Mouse (Mus musculus) T-helper 17 cell (primary cell): ENCODE results near the gene Sgms1.
"Not testable (repeated sequence)": the region's sequence is repeated elsewhere in the genome, so short reads cannot be mapped to it uniquely, and the experiment has no call there.

Experiments used
- in situ Hi-C, 2 experiments: fragments of 300-600 bp; cut with MboI, MseI; formaldehyde crosslinking; loops; 1 replicate in 1 of 2; 2 replicates in 1 of 2; pipeline ENCODE4 v1.15.1; 2025; ENCODE audit warnings: high pct_unique_total_duplicates in 2 of 2

Sgms1 gene

GRCm38 (mm10) chr19:32119666-32120065 is 269.8 kb downstream of the Sgms1 start:
- in situ Hi-C loops, result loop anchor here in 1 of 2 experiments (10.0 kb wide), 1 partner anchor 205 kb away; no protein-coding TSS in a partner anchor

DNA sequence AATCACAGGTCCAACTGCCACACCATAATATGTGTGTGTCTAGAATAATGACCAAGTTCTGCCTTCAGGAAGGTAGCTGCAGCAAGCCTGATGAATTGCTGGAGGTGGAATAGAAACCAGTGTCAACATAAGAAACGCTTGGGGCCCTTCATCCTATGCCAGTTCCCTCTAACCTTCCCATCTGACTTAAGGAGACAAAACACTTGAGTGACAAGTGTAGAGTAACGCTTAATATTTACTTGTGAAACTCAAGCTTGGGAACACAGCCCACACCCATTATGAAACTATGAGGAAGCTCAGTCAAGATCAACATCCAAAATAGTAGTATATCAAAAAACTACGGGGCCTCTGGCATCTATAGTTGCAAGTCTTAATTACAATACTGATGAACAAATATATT is 271.0 kb downstream of the Sgms1 start:
- in situ Hi-C loops, result no loop called here

DNA sequence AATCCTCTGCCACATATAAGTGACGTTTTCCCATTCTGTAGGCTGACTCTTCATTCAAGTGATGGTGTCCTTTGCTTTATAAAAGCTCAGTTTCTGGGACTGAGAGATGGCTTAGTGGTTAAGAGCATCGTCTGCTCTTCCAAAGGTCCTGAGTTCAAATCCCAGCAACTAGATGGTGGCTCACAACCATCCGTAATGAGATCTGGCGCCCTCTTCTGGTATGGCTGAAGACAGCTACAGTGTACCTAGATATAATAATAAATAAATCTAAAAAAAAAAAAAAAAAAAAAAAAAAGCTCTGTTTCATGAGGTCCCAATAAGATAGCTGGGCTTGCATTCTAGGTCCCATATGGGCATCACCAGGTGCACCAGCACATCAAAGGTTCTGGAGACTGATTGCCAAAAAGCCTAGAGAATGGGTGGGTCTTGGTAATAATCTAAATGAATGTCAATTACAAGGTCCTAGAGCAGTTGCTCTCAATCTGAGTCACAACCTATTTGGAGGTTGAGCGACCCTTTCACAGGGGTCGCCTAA is 272.0 kb downstream of the Sgms1 start:
- in situ Hi-C loops, result no loop called here

- in situ Hi-C loops, result no loop called here
Measured at GRCm38 (mm10) chr19:32111866-32112790, 277.4 kb downstream of the Sgms1 start.

DNA sequence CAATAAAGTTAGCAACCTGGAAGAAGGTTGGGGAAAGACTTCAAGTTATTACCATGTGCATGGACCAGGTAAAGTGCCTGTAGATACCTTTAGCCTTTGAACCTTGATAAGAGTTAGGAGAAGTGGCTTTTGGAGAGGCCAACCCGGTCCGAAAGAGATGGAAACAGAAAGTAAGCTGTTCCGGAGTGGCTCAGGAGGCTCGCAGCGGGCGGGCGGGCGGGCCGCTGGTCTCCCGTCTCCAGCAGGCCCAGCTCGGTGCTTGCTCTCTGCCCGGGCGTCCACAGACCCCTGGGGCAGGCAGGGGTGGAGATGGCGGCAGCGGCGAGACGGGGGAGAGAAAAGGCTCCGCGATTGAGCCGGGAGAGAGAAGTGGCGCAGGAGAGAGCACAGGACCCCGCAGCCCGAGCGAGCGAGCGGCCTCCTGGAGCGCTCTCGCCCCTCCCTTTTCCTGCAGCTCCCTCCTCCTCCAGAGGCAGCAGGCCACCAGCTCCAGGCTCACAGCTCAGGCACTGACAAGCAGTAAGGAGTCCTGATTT is 281.7 kb downstream of the Sgms1 start, which contains the start of gene Asah2:
TSS of gene Asah2 (minus strand) at position 441 of the 536 bp plus-strand sequence.
- in situ Hi-C loops, result no loop called here

GRCm38 (mm10) chr19:32106750-32107149 is 282.8 kb downstream of the Sgms1 start:
- in situ Hi-C loops, result no loop called here

- in situ Hi-C loops, result no loop called here
Measured at GRCm38 (mm10) chr19:32104217-32104616, 285.3 kb downstream of the Sgms1 start.

DNA sequence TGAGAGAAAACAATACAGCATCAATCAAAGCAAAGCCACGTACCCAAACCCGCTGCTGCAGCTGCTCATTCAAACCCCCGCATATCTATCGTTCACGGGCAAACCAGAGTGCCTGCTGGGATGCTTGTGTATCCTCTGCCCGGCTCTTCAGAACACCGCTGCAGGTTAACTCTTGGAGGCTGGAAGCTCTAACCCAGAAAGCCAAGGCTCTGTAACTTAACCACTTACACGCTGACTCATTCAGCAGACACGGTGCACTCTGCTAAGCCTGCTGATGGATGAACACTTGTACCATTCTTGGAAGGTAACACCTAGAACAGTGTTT is 286.6 kb downstream of the Sgms1 start:
- in situ Hi-C loops, result no loop called here

DNA sequence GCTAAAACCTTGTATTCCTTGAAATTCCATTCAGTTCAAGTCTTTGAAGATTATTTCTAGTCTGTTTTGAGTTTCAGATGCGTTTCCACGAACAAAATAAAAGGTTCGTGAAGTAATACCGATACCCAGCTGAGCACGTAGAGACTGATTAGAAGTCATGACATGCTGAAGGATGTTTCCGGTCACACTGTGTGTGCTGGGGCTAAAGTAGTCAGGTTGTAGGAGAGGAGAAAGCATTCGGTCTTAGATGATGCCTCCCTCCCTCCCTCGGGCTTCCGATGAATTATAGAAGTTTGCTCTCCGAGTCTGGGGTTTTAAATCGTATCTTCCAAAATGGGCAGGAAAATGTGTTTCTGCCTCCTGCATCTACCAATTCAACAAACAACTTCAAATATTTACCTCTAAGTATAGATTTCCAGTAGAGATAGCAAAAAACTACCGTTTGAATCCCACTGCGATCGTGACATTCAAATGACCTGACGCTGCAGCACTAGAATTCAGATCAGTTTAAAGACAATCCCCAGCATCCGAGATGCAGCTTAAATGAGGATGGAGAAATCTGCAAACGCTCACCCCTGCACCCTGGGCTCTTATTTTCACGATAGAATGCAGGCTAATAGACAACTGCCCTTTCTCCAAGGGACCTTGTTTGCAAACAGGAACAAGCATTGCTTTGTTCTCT is 287.1 kb downstream of the Sgms1 start:
- in situ Hi-C loops, result no loop called here

DNA sequence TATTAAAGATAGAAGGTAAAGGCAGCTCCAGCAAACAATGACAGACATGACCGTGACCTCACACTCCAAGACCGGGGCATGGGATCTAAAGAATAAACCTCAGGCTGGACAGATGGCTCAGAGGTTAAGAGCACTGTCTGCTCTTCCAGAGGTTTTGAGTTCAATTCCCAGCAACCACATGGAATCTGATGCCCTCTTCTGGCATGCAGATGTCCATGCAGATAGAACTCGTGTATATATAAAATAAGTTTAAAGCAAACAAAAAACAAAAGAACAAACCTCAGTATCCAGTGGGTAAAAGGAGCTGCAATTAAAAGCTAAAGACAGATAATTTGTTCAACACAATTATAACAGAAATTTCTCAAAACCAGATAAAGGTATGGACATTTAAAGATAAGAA is 290.9 kb downstream of the Sgms1 start:
- in situ Hi-C loops, result no loop called here

GRCm38 (mm10) chr19:32092358-32092757 is 297.2 kb downstream of the Sgms1 start:
- in situ Hi-C loops, result no loop called here

GRCm38 (mm10) chr19:32090804-32091203 is 298.7 kb downstream of the Sgms1 start:
- in situ Hi-C loops, result no loop called here

GRCm38 (mm10) chr19:32088570-32088969 is 300.9 kb downstream of the Sgms1 start:
- in situ Hi-C loops, result no loop called here

DNA sequence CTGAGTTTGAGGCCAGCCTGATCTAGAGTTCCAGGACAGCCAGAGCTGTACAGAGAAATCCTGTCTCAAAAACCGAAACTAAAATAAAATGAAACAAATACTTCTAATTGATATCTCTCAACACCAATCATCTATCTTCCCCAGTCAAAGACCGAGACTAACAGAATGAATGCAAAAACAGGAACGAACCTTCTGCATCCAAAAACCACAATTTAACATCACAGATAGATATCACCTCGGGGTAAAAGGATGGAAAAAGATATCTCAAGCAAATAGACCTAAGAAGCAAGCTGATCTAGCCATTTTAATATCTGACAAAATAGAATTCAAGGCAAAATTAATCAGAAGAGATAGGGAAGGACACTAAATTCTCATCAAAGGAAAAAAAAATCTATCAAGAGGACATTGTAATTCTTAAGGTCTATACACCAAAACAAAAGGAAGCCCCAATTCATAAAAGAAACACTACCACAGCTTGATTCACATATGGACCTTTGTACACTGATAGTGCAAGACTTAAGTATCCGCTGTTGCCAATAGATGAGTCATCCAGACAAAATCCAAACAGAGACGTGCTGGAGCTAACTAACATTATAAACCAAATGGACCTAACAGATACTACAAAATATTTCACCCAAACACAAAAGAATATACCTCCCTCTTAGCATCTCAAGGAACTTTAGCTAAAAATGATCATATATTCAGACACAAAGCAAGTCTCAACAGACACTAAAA is 301.6 kb downstream of the Sgms1 start:
- in situ Hi-C loops, result no loop called here

DNA sequence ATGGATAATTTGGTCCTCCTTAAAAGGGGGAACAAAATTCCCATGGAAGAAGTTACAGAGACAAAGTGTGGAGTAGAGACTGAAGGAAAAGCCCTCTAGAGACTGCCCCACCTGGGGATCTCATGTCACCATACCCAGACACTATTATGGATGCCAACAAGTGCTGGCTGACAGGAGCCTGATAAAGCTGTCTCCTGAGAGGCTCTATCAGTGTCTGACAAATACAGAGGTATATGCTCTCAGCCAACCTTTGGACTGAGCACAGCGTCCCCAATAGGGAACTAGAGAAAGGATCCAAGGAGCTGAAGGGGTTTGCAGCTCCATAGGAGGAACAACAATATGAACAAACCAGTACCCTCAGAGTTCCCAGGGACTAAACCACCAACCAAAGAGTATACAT is 304.7 kb downstream of the Sgms1 start:
- in situ Hi-C loops, result not testable (repeated sequence)
